Mouse (Mus musculus) hematopoietic stem cell, adult 5-6 weeks (primary cell): ENCODE data around the gene Txnrd1. TPM values are rescaled to one million over a fixed set of nuclear protein-coding genes. Genes with fewer than 3 reads are reported as not detected.

ENCODE experiments used
- ATAC-seq, 2 experiments: fragments of 125-278 bp in 1 of 2; replicated peaks in 1 of 2; 2 replicates each; pipeline ENCODE4 v1.8.0; 2016 to 2017; ENCODE audit warnings: inconsistent platforms in 2 of 2, mild to moderate bottlenecking in 2 of 2, moderate number of reproducible peaks in 2 of 2, low read depth in 1 of 2, moderate TSS enrichment in 1 of 2; ENCODE audit not compliant: low FRiP score in 2 of 2, poor library complexity in 2 of 2, severe bottlenecking in 2 of 2, insufficient read depth in 1 of 2, low TSS enrichment in 1 of 2
- total RNA-seq: library from RNA; stranded (forward); fragments of 172-1452, 232-1000 nt; gene quantifications from 2 replicates; pipeline ENCODE4 v1.2.3, GENCODE M21; 2017

The Txnrd1 gene
- total RNA-seq, 1 experiment from 2014 or later: 189 TPM

- ATAC-seq: no peak
Measured at GRCm38 (mm10) chr10:82891427-82891826, 57.7 kb downstream of the Txnrd1 start.

GRCm38 (mm10) chr10:82892442-82893055, 58.8 kb downstream of the Txnrd1 start:
- ATAC-seq: no peak

GRCm38 (mm10) chr10:82893872-82894650, 60.3 kb downstream of the Txnrd1 start:
- peak; percentile 55 to 66 for ATAC-seq

- ATAC-seq: no peak
Measured at GRCm38 (mm10) chr10:82897936-82898335, 64.2 kb downstream of the Txnrd1 start.

- no peak for ATAC-seq
Measured at GRCm38 (mm10) chr10:82898893-82899292, 65.1 kb downstream of the Txnrd1 start.

DNA sequence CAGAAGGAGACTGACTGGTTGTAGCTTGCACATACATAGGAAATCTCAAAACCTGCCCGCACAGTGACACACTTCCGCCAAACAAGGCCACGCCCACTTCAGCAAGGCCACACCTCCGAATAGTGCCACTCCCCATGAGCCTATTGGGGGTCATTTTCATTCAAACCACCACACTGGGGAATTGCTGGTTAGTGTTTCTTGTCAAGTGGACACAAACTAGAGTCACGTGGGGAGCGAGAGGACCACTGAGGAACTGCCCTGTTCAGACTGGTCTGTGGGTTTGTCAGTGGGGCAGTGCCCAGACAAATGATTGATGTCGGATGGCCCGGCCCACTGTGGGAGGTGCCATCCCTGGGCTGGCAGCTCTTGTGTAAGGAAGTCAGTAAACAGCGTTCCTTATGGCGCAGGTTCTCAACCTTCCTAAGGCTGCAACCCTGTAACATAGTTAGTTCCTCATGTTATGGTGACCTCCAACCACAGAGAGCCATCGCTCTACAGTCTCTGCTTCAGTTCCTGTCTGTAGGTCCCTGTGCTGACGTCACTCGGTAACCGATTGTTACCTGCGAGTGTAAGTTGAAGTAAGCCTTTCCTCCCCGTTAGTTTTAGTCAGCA, 66.2 kb downstream of the Txnrd1 start:
- peak; percentile 69 to 78 for ATAC-seq

DNA sequence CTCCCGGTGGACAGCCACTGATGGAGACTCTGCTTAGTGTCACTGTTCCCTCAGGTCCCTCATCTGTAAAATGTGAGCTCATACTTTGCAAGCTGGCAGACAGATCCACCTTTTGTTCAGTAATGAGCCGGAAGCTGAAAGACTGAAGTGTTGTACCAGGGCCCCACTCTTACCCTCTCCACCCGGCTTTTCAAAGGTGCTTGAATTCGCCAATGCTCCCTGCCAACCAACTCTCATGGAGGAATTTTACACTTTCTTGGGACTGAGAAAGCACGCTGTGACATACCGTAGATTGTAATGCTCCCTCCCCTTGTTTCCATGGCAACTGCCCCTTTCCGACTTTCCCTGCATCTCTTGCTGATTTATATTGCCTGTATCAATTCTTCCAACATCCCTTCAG, 66.8 kb downstream of the Txnrd1 start:
- ATAC-seq: no peak

- peak; percentile 71 to 74 for ATAC-seq
Measured at GRCm38 (mm10) chr10:82901436-82901835, 67.7 kb downstream of the Txnrd1 start.

DNA sequence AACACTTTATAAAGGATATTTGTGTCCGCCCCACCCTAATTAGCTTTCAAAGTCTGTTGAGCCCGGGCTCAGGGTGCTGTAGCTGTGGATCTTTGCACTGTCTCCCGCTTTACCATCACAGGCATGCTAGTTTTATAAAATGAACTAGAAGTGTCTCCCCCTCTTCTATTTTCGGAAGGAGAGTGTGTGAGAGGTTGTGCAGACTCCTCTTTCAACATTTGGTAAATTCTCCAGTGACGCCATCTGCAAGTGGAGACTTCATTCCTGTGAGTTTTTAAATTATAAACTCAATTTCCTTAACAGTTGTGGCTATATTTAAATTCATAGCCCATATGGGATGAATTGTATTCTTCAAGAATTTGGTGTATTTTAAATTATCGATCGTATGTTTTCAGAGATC, 74.8 kb downstream of the Txnrd1 start:
- no peak for ATAC-seq

DNA sequence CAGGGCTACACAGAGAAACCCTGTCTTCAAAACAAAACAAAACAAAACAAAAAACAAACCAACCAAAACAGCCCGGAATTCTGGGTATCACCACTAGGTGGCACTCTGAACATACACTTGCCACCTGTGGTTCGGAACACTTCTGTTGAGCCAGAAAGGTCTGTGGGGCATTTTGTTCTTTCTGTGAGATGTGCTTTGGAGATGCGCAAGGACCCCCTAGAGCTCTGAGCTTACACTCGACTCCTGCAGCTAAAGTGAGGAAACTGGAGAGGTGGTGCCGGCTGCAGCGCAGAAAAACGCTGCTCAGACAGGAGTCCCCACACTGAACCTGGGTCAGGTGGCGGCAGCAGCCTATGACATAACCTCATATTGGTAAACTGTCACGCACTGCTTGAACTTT, 75.6 kb downstream of the Txnrd1 start:
- peak; percentile 47 to 60; a peak in 3 of 4 replicates for ATAC-seq

GRCm38 (mm10) chr10:82910198-82910597, 76.4 kb downstream of the Txnrd1 start:
- ATAC-seq: no peak

DNA sequence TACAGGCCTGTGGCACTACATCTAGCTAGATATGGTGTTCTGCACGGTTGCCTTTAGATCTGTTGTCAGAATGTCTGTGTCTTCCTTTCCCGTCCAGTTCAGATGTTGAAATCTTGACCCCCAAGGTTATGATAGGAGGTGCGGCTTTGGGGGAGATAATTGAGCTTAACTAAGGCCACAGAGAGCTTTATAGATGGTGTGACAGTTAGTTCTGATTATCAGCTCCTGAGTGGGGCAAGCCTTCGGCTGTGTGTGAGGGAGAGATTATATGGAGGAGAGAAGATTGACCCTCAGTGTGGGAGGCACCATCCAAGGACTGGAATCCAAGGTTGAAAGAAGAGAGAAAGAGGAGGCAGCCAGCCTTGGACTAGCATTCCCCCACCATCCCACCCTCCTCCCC, 79.5 kb downstream of the Txnrd1 start:
- ATAC-seq: no peak

GRCm38 (mm10) chr10:82913772-82914171, 80.0 kb downstream of the Txnrd1 start:
- ATAC-seq: peak; percentile 44 to 62

GRCm38 (mm10) chr10:82918675-82919074, 84.9 kb downstream of the Txnrd1 start:
- no peak for ATAC-seq

DNA sequence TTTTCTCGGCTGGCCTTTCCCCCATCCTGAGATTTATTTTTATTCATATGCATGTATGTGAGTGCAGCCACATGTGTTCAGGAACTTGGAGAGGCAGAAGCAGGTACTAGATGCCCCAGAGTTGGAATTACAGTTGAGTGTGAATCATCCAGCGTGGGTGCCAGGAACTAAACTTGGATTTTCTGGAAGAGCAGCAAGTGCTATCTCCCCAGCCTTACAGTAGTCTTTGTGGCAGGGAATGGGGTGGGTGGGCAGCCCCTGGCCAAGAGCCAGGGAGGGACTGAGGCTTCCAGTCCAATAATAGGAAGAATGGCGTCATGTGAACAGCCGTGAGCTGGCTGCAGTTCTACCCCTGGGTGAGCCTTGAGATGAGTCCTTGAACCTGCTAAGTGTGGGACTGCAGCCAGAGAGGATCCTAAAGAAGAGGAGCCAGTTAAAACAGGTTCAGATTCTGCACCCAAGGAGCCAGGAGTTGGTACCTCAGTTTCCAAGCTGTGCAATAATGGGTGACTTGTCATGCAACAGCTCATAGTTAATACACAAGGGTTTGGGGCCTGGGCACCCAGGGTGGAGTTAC, 85.7 kb downstream of the Txnrd1 start:
- ATAC-seq: no peak

DNA sequence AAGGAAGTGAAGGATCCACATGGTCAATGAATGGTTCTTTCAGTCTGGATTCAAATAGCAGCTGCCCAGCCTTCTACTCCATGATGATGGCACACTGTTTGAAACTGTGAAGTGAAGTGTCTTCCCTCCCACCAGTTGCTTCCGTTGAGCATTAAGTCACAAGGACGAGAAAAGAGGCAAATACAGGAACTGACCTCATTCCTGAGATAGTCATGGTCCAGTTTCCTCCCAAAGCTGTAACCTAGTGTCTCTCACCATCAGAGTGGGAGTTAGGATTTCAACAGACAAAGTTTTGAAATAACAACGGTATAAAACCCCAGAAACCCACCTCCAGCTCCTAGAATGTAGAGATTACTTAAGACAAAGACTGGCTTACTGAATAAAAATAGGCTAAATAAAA, 89.8 kb downstream of the Txnrd1 start:
- ATAC-seq: peak in 1 of 2 experiments; percentile 51; a peak in 1 of 4 replicates

GRCm38 (mm10) chr10:82924750-82925149, 91.0 kb downstream of the Txnrd1 start:
- no peak for ATAC-seq

- no peak for ATAC-seq
Measured at GRCm38 (mm10) chr10:82925624-82926023, 91.9 kb downstream of the Txnrd1 start.
